Mouse (Mus musculus) right cerebral cortex, adult 2 months (tissue): ENCODE measurements around the gene Deup1.
A peak's percentile ranks its signal among the peaks of the same experiment; 100 is the strongest.

ENCODE experiments used
- DNase-seq, 2 experiments: peaks; one replicate each; pipeline ENCODE4 v3.0.0; 2021 to 2022; ENCODE audit warnings: low spot score in 2 of 2

Gene Deup1

GRCm38 (mm10) chr9:15627785-15628287 lies at the start of gene Deup1:
Gene Deup1, minus strand, starts transcription at chr9:15627933.
- DNase-seq = peak; percentile 34 to 40

DNA sequence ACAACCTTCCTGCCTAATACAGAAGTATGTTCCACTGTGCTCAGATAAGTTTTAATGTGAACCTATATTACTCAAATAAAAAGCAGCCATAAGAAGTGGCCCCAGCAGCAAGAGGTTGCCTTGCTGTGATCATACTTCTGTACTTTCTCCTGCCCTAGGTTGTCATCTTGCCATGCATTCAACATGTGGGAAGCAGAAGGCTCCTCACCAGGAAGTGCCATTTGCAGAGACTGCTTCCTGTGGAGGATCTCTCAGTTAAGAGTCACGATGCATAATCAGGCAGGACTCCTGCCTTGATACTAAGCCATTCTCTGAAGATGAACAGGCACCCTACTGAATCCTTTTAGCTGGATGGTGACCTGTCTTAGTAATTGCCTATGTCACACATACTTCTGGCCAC lies 44.5 kb upstream of the Deup1 start:
- DNase-seq = no peak

DNA sequence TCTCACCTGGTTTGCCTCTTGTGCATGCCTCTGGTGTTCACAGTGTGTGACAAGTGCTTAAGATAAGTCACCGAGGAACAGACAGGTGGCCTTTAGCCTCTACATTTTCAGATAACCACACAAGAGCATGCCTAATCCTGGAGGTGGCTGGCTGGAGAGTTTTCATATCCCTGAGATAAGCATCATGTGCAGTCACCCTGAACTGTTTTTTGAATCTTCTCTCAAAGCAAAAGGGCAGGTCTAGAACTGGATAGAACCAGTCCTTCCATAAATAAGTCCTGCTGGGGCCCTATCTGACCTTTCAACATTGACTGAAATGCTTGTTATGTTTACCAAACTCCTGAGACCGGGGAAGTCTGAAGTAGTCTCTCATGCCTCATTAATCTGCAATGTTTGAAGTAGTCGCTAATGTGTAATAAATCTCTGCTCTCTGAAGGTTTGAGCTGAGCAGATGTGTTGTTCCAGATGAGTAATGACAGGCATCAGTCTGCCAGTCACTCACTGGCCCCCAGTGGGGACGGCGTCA lies 42.3 kb upstream of the Deup1 start:
- no peak for DNase-seq

DNA sequence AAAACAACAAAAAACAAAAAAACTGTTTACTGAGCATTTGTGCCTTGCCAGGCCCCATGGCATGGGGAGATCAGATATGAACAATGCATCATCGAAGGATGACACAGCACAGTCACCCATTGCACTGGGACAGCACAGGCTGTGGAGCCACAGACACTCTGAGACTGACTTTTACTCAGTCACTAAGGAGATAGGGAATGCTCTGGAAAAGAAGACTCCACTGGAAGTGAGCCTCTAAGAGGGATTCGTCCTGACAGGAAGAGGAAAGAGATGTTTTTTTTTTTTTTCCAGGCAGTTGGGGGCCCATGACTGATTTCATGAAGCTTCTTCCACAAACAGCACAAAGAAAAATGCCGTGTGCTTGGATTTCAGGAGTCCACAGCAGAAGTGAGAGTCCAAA lies 41.7 kb upstream of the Deup1 start:
- no peak for DNase-seq

DNA sequence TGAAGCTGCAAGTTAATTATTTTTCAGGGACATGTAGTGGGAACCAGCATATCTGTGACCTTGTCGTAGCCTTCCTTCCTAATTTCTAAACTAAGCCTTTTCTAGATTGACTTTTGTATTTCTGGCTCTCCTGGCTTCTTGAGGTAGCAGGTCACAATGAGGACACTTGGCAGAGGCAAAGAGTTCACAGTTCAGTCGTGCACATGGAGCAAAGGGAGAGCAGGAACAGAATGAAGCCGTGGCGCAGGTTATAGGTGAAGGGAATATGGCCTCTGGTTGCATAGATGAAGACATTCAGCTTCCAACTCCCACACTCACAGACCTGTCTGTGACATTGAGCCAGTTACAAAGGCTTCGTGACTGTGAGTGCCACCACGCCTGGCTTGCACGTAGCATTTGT lies 36.9 kb upstream of the Deup1 start:
- no peak for DNase-seq

DNA sequence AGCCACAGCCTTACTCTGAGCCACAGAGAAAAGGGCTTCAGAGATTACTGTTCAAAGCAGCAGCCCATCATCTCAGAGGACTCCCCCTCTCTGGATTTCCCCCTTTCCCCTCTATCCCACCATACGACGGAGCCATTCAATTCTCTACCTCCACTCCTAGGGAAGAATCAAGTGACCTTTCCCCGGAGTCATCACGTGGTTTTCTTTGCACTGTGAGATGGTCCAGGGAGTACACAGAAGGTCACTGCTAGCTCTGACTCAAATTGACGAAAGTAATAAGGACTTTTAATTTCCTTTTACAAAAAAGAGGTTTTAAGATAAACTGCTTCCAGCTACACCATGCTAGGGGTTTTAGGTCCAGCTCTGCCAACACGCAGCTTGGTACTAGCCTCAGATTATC lies 31.3 kb upstream of the Deup1 start:
- no peak for DNase-seq

GRCm38 (mm10) chr9:15658236-15658785 lies 30.6 kb upstream of the Deup1 start:
- no peak for DNase-seq

DNA sequence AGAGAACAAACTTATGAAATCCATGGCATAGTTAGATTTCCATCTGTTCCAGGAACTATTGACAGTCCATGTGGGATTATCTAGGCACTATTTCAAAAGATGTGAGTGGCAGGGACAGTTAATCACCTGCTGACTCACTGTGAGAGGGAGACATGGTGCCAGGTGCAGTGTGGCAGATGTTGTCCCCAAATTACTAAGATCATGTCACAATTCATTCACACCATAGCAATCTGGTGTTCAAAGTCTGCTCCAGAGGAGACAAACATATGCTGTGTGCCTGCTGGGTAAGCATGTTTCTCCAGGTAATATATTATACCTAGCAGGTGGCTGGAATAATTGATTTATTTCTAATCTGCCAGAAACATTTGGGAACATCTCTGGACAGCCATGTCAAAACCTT lies 25.3 kb upstream of the Deup1 start:
- peak in 1 of 2 experiments; percentile 8 for DNase-seq

DNA sequence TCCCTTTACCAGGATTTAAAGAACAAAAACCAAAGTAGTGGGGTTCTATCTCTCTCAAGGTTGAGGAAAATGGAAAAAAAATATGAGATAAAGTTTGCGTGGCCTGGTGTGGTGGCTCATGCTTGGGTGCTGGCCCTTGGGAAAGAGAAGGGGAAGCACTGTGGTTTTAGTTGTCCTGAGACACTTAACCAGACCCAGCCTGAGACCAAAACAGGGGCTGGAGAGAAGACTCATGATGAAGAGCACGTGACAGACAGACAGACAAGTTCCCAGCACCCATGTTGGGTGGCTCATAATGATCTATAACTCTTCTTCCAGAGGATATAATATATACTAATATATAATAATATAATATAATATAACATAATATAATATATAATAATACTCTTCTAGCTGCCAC lies 22.2 kb upstream of the Deup1 start:
- no peak for DNase-seq

DNA sequence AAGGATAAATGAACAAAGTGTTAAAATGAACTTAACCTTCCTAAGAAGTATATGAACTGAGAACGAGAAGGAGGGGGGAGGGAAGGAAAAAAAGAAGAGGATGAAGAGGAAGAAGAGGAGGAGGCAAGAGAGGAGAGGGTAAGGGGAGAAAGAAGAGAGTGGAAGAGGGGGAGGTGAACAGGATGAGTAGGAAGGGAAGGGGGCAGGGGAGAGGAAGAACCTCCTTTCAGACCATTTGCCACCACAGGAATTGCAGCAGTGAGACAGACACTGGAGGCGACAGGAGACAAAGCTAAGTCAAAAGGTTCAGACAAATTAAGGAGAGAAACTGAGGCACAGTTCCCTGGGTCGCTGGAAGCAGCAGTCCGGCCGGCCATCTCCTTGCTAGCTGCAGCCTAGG lies 349 bp downstream of the Deup1 start:
- DNase-seq = no peak

DNA sequence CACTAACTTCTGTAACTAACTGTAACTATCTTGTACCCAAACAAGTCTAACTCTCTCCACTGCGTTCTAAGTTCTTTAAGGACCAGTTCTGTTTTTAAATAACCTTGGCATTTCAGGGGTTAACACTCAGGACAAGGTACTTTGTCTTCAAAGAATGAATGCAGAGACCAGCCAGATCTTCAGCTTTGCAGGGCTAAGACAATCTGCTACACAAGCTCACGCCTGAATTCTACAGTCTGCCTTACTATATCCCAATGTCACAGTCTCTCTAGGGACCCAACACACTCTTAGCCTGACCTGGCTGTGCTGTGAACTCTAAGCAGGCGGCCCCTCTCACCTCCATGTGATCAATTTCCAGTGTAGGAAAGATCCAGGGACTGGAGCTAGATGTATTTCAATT lies 3.0 kb downstream of the Deup1 start:
- no peak for DNase-seq

DNA sequence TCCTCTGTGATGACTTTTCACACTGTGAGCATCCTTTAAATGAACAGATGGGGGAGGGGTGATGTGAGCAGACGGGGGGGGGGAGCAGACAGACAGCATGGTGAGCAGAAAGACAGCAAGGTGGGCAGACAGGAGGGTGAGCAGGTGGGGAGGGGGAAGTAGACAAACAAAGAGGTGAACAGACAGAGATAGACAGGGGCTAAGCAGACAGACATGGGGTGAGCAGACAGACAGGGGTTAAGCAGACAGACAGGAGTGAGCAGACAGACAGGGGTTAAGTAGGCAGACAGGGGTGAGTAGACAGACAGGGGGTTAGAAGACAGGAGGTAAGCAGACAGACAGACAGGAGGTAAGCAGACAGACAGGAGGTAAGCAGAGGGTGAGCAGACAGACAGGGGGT lies 8.0 kb downstream of the Deup1 start:
- DNase-seq = no peak

- no peak for DNase-seq
Measured at GRCm38 (mm10) chr9:15619020-15619590, 8.6 kb downstream of the Deup1 start.

GRCm38 (mm10) chr9:15617061-15617460 lies 10.7 kb downstream of the Deup1 start:
- DNase-seq = no peak

DNA sequence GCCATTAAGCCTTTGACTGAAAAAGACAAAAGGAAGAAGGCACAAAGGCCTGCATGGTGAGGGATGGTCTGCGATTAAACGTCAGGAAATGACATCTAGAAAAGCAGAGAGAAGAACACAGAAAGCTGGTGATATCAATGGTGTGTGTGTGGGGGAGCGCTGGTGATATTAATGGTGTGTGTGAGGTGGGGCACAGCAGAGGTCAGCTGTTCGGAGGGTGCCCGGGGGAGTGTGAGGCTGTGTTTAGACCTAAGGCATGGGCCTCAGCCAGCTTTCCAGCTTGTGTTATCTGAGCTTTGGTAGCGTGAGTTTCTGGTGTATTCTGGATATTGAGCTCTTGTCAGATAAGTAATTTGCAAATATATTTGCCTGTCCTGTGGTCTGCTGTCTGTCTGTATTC lies 11.3 kb downstream of the Deup1 start:
- no peak for DNase-seq

DNA sequence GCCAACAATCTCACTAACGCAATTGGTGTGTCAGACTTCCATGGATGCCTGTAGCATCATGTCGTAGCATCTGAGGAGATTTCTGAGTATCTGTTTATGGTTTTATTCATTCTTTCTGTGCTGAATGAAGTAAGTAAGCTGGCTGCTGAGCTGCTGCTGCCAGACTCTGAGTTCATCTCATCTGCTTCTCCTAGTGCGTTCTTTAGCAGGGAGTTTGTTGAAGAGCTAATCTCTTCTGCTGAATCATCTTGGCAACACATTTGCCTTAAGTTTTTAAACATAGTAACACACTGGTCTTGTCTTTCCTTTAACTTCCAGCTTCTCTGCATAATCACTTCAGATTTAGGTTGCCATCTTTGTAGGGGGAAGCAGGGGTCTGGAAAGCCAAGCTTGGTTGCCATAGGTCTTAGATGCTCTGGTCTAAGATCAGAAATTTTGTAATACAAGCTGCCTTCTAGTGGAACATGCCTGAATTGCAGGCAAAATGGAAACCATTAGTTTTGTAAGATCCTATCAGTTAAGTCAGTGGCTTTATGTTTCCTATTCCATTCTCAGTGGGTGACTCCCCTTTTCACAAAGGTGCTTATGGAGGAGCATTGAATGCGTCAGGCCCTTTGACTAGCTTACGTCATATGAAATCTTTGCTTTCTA lies 18.3 kb downstream of the Deup1 start:
- DNase-seq = peak in 1 of 2 experiments; percentile 9

- DNase-seq = no peak
Measured at GRCm38 (mm10) chr9:15607601-15608000, 20.1 kb downstream of the Deup1 start.

DNA sequence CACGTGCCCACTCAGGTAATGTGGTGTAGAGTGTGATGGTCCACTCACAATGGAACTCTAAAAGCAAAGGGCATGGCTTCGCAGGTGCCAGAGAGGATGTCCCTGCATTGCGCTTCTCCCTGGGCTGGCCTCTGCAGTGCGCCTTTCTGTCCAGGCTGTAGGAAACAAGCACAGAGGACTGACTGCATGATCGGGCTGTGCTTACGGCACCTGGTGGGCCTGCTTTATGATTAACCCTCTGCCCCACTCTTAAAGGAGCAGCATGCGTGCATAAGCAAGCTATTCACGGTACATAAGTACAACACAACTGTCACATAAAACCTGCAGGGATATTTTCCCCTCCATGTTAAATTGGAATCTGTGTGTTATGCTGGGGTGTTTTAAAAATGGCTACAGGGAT lies 24.6 kb downstream of the Deup1 start:
- no peak for DNase-seq

- DNase-seq = no peak
Measured at GRCm38 (mm10) chr9:15600859-15601540, 26.7 kb downstream of the Deup1 start.

DNA sequence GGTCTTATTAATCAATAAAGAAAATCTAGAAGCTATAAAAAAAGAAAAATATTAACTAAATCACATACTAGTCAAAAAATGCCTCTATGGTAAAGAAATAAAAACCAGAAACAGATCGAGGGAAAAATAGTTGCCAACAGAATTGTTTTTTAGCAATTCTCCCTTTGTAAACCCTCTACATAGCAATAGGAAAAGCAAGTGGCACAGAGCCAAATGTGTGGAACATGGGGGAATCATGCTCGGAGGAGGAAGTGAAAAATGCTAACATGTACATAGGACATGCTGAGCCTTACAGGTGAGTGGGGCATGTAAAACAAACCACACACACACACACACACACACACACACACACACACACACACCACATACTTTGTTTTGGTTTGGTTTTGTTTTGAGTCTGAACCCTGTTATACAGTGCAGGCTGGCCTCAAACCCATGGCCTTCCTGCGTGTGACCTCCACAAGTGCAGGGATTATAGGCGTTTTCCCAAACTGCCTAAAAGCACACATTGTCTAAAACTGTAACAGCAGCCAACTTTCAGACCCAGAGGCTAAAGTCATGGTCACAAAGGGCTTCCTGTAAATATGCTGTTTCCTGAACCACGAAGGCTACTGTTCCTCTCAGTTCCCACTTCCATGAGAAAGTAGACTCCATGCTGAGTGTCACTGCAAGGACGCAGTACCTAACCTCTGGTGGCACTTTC lies 27.4 kb downstream of the Deup1 start:
- no peak for DNase-seq

- DNase-seq = no peak
Measured at GRCm38 (mm10) chr9:15596598-15596997, 31.1 kb downstream of the Deup1 start.

DNA sequence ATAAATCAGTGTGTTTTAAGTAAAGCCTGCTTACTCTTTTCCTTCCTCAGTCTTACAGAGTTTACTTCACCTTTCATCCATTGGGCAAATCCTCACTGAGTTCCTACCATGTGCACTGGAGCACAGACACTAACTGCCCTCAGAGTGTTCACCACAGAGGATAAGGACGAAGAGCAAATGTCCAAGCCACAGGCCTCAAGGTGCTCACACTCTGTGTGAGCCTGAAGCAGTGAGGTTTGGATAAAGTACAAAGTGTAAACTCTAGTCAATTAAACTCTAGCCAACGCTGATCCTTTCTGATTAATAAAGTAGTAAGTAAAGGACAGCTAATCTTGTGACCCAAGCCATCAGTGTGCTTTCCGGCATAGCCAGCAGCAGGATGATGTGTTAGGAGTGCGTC lies 33.6 kb downstream of the Deup1 start:
- no peak for DNase-seq
